In genomic region chr7:3693809-3694075, GRCm38 (mm10) we compare ENCODE assay signal across 1 mouse cellular context.
TF ChIP-seq lines count a peak whose summit lies in the region.

No protein-coding gene starts in this region.

TF ChIP-seq in CH12.LX, 34 proteins besides CTCF, POLR2A, EP300 and RAD21 (continued from another document):
- 0 out of 2 replicates have a peak, but pooled peaks have one; percentile 51 for TF ChIP-seq CHD1 (IDR thresholded peaks at IDR 0.05; ENCODE audit: low read depth, low read length)
- no peak for TF ChIP-seq BHLHE40 (IDR thresholded peaks at IDR 0.05; ENCODE audit: low read depth, low read length)
- TF ChIP-seq TBP (conservative IDR thresholded peaks at IDR 0.05; ENCODE audit: low read depth, low read length), result no peak
- TF ChIP-seq ZNF384 (IDR thresholded peaks at IDR 0.05; ENCODE audit: low read depth, low read length), result no peak
- no peak for TF ChIP-seq HCFC1 (IDR thresholded peaks at IDR 0.05; ENCODE audit: low read depth, low read length)
- TF ChIP-seq IRF4 (IDR thresholded peaks at IDR 0.05; ENCODE audit: low read depth, low read length), result no peak
- TF ChIP-seq ZKSCAN1 (IDR thresholded peaks at IDR 0.05; ENCODE audit: borderline replicate concordance, low read depth, low read length), result no peak
- no peak for TF ChIP-seq RCOR1 (conservative IDR thresholded peaks at IDR 0.05; ENCODE audit: low read depth, low read length)
- TF ChIP-seq MYC (IDR thresholded peaks at IDR 0.05; ENCODE audit: low read depth, low read length), result 0 out of 2 replicates have a peak, but pooled peaks have one; percentile 39
- TF ChIP-seq ZC3H11A (IDR thresholded peaks at IDR 0.05; ENCODE audit: low read depth, low read length), result no peak
- TF ChIP-seq KAT2A (IDR thresholded peaks at IDR 0.05; ENCODE audit: insufficient replicate concordance, low read length), result 0 out of 2 replicates have a peak, but pooled peaks have one; percentile 5
- TF ChIP-seq MXI1 (IDR thresholded peaks at IDR 0.05; ENCODE audit: low read depth, low read length), result peak; percentile 58; the same call in 1 of the 2 replicates
- peak; percentile 12; the same call in 1 of the 2 replicates for TF ChIP-seq MAZ (IDR thresholded peaks at IDR 0.05; ENCODE audit: low read depth, low read length)
- TF ChIP-seq JUND (conservative IDR thresholded peaks at IDR 0.05; ENCODE audit: low read depth, low read length), result no peak
- TF ChIP-seq MAX (IDR thresholded peaks at IDR 0.05; ENCODE audit: low read length), result peak; percentile 76; the same call in 1 of the 2 replicates
- no peak for TF ChIP-seq TCF12 (IDR thresholded peaks at IDR 0.05; ENCODE audit: low read depth, low read length)
- no peak for TF ChIP-seq NELFE (IDR thresholded peaks at IDR 0.05; ENCODE audit: low read depth, low read length)
- TF ChIP-seq GABPA (IDR thresholded peaks at IDR 0.05; ENCODE audit: insufficient replicate concordance, low read depth, low read length), result no peak
- TF ChIP-seq POLR2AphosphoS2 (IDR thresholded peaks at IDR 0.05; ENCODE audit: low read depth, low read length), result 0 out of 2 replicates have a peak, but pooled peaks have one; percentile 73
